Mouse (Mus musculus) layer of hippocampus, adult 2 months (tissue): Measurements from ENCODE around the gene Taar4. TPM values are rescaled to one million over a fixed set of nuclear protein-coding genes. Genes with fewer than 3 reads are reported as not detected.
A peak's percentile ranks its signal among the peaks of the same experiment; 100 is the strongest.

Experiments used
- DNase-seq, 2 experiments: peaks; one replicate each; pipeline ENCODE4 v3.0.0; 2022; ENCODE audit warnings: low spot score in 2 of 2
- H3K27ac ChIP-seq: fragments of 200-600 bp; 2 replicates; pipeline ENCODE4 v1.8.1; 2022
- H3K4me3 ChIP-seq: fragments of 200-600 bp; 2 replicates; pipeline ENCODE4 v1.8.1; 2022; ENCODE audit warnings: mild to moderate bottlenecking
- CTCF ChIP-seq: fragments of 200-600 bp; conservative IDR thresholded peaks from 2 replicates; pipeline ENCODE4 v1.8.1; 2022; ENCODE audit warnings: antibody characterized with exemption, mild to moderate bottlenecking, moderate library complexity
- long read RNA-seq, 2 experiments: library from polyadenylated mRNA; stranded (forward); transcript quantifications; one replicate each; pipeline ENCODE4 v2.0.0; 2021; ENCODE audit warnings: borderline mapping rate in 2 of 2
- total RNA-seq, 2 experiments: library from RNA; stranded (reverse); gene quantifications; 2 replicates each; pipeline ENCODE4 v1.2.3; 2021

Taar4 gene
- total RNA-seq, result not detected
- long read RNA-seq, experiment 1, result 0 reads
- long read RNA-seq, experiment 2, result 0 reads

- no peak within 1 kb of the TSS for H3K4me3 ChIP-seq
- no peak for DNase-seq
- H3K27ac ChIP-seq, result no peak within 1 kb of the TSS
- TF ChIP-seq CTCF, result no peak
Measured at GRCm38 (mm10) chr10:23960444-23960915, at the start of gene Taar4. Gene Taar4, plus strand, starts transcription at chr10:23960494.

- DNase-seq, result no peak
- no peak for TF ChIP-seq CTCF
- Histone ChIP-seq H3K4me3 (no peak within 1 kb of the TSS), H3K27ac (no peak within 1 kb of the TSS)
Measured at GRCm38 (mm10) chr10:23920056-23920455, 40.2 kb upstream of the Taar4 start, which contains the start of gene Taar1. Gene Taar1, plus strand, starts transcription at chr10:23920356.

GRCm38 (mm10) chr10:23922468-23922867 lies 37.8 kb upstream of the Taar4 start:
- DNase-seq, result no peak
- no peak overlapping the region for H3K4me3 ChIP-seq
- no peak for TF ChIP-seq CTCF
- H3K27ac ChIP-seq, result no peak overlapping the region

- Histone ChIP-seq H3K27ac (no peak overlapping the region), H3K4me3 (no peak overlapping the region)
- DNase-seq, result no peak
- no peak for TF ChIP-seq CTCF
Measured at GRCm38 (mm10) chr10:23923941-23924340, 36.4 kb upstream of the Taar4 start.

GRCm38 (mm10) chr10:23937613-23938012 lies 22.7 kb upstream of the Taar4 start:
- Histone ChIP-seq H3K4me3 (no peak overlapping the region), H3K27ac (no peak overlapping the region)
- no peak for TF ChIP-seq CTCF
- DNase-seq, result no peak

GRCm38 (mm10) chr10:23938312-23938711 lies 22.0 kb upstream of the Taar4 start, which contains the start of gene Taar2:
Gene Taar2, plus strand, starts transcription at chr10:23938572.
- no peak within 1 kb of the TSS for H3K27ac ChIP-seq
- TF ChIP-seq CTCF, result no peak
- no peak for DNase-seq
- no peak within 1 kb of the TSS for H3K4me3 ChIP-seq

- TF ChIP-seq CTCF, result peak; percentile 64
- Histone ChIP-seq H3K27ac (no peak overlapping the region), H3K4me3 (no peak overlapping the region)
- no peak for DNase-seq
Measured at GRCm38 (mm10) chr10:23942465-23942864, 17.8 kb upstream of the Taar4 start.

GRCm38 (mm10) chr10:23948026-23948425 lies 12.3 kb upstream of the Taar4 start:
- Histone ChIP-seq H3K27ac (no peak overlapping the region), H3K4me3 (no peak overlapping the region)
- no peak for TF ChIP-seq CTCF
- DNase-seq, result no peak

GRCm38 (mm10) chr10:23949508-23950005 lies 10.7 kb upstream of the Taar4 start, which contains the start of gene Taar3:
Gene Taar3, plus strand, starts transcription at chr10:23949558.
- TF ChIP-seq CTCF, result no peak
- peak in 1 of 2 experiments; percentile 41 for DNase-seq
- Histone ChIP-seq H3K27ac (no peak within 1 kb of the TSS), H3K4me3 (no peak within 1 kb of the TSS)

GRCm38 (mm10) chr10:23951714-23952113 lies 8.6 kb upstream of the Taar4 start:
- H3K4me3 ChIP-seq, result no peak overlapping the region
- no peak for DNase-seq
- no peak for TF ChIP-seq CTCF
- no peak overlapping the region for H3K27ac ChIP-seq

- Histone ChIP-seq H3K4me3 (no peak overlapping the region), H3K27ac (no peak overlapping the region)
- no peak for DNase-seq
- no peak for TF ChIP-seq CTCF
Measured at GRCm38 (mm10) chr10:23959071-23959470, 1.2 kb upstream of the Taar4 start.

- H3K4me3 ChIP-seq, result no peak overlapping the region
- TF ChIP-seq CTCF, result no peak
- no peak overlapping the region for H3K27ac ChIP-seq
- no peak for DNase-seq
Measured at GRCm38 (mm10) chr10:23963444-23963843, 3.1 kb downstream of the Taar4 start.

GRCm38 (mm10) chr10:23964921-23965610 lies 4.8 kb downstream of the Taar4 start:
- H3K27ac ChIP-seq, result no peak overlapping the region
- no peak for DNase-seq
- TF ChIP-seq CTCF, result no peak
- H3K4me3 ChIP-seq, result no peak overlapping the region

GRCm38 (mm10) chr10:23970656-23971165 lies 10.4 kb downstream of the Taar4 start, which contains the start of gene Taar5:
Gene Taar5, plus strand, starts transcription at chr10:23970706.
- H3K4me3 ChIP-seq, result no peak within 1 kb of the TSS
- no peak within 1 kb of the TSS for H3K27ac ChIP-seq
- no peak for DNase-seq
- no peak for TF ChIP-seq CTCF
